Mouse (Mus musculus): Measurements from ENCODE around the gene Rab10.

The Rab10 gene

GRCm38 (mm10) chr12:3296056-3296455 is 13.7 kb downstream of the Rab10 start:
- DNase-seq (ENCODE audit: low spot score), result no peak

- no peak for DNase-seq (ENCODE audit: low spot score)
Observed at GRCm38 (mm10) chr12:3291849-3292248, 17.9 kb downstream of the Rab10 start.

GRCm38 (mm10) chr12:3291038-3291437 is 18.7 kb downstream of the Rab10 start:
- no peak for DNase-seq (ENCODE audit: low spot score)

GRCm38 (mm10) chr12:3288440-3288839 is 21.3 kb downstream of the Rab10 start:
- no peak for DNase-seq (ENCODE audit: low spot score)

- no peak for DNase-seq (ENCODE audit: low spot score)
Observed at GRCm38 (mm10) chr12:3285919-3286318, 23.9 kb downstream of the Rab10 start.

- DNase-seq (ENCODE audit: low spot score), result no peak
Observed at GRCm38 (mm10) chr12:3285377-3285776, 24.4 kb downstream of the Rab10 start.

GRCm38 (mm10) chr12:3284463-3284862 is 25.3 kb downstream of the Rab10 start:
- no peak for DNase-seq (ENCODE audit: low spot score)

GRCm38 (mm10) chr12:3283829-3284440 is 25.8 kb downstream of the Rab10 start:
- no peak for DNase-seq (ENCODE audit: low spot score)

GRCm38 (mm10) chr12:3282954-3283353 is 26.8 kb downstream of the Rab10 start:
- DNase-seq (ENCODE audit: low spot score), result no peak

GRCm38 (mm10) chr12:3282520-3282919 is 27.2 kb downstream of the Rab10 start:
- DNase-seq (ENCODE audit: low spot score), result no peak

GRCm38 (mm10) chr12:3278880-3279339 is 30.9 kb downstream of the Rab10 start:
- DNase-seq (ENCODE audit: low spot score), result no peak

GRCm38 (mm10) chr12:3270818-3271217 is 39.0 kb downstream of the Rab10 start:
- no peak for DNase-seq (ENCODE audit: low spot score)

- no peak for DNase-seq (ENCODE audit: low spot score)
Observed at GRCm38 (mm10) chr12:3267397-3267796, 42.4 kb downstream of the Rab10 start.

GRCm38 (mm10) chr12:3265188-3265587 is 44.6 kb downstream of the Rab10 start:
- DNase-seq (ENCODE audit: low spot score), result no peak

GRCm38 (mm10) chr12:3264449-3264848 is 45.3 kb downstream of the Rab10 start:
- no peak for DNase-seq (ENCODE audit: low spot score)

GRCm38 (mm10) chr12:3261596-3261995 is 48.2 kb downstream of the Rab10 start:
- DNase-seq (ENCODE audit: low spot score), result no peak

GRCm38 (mm10) chr12:3255966-3256365 is 53.8 kb downstream of the Rab10 start:
- DNase-seq (ENCODE audit: low spot score), result no peak

- no peak for DNase-seq (ENCODE audit: low spot score)
Observed at GRCm38 (mm10) chr12:3255435-3255834, 54.3 kb downstream of the Rab10 start.

- DNase-seq (ENCODE audit: low spot score), result no peak
Observed at GRCm38 (mm10) chr12:3253591-3253990, 56.2 kb downstream of the Rab10 start.

- no peak for DNase-seq (ENCODE audit: low spot score)
Observed at GRCm38 (mm10) chr12:3246091-3246490, 63.7 kb downstream of the Rab10 start.

- no peak for DNase-seq (ENCODE audit: low spot score)
Observed at GRCm38 (mm10) chr12:3239544-3239943, 70.2 kb downstream of the Rab10 start.

GRCm38 (mm10) chr12:3238361-3239051 is 71.3 kb downstream of the Rab10 start:
- DNase-seq (ENCODE audit: low spot score), result peak; percentile 19

- no peak for DNase-seq (ENCODE audit: low spot score)
Observed at GRCm38 (mm10) chr12:3237799-3238198, 72.0 kb downstream of the Rab10 start.

Data from embryo, embryonic 10 days (tissue).